9 mouse cellular contexts compared by ENCODE assay signal in the genomic region with DNA sequence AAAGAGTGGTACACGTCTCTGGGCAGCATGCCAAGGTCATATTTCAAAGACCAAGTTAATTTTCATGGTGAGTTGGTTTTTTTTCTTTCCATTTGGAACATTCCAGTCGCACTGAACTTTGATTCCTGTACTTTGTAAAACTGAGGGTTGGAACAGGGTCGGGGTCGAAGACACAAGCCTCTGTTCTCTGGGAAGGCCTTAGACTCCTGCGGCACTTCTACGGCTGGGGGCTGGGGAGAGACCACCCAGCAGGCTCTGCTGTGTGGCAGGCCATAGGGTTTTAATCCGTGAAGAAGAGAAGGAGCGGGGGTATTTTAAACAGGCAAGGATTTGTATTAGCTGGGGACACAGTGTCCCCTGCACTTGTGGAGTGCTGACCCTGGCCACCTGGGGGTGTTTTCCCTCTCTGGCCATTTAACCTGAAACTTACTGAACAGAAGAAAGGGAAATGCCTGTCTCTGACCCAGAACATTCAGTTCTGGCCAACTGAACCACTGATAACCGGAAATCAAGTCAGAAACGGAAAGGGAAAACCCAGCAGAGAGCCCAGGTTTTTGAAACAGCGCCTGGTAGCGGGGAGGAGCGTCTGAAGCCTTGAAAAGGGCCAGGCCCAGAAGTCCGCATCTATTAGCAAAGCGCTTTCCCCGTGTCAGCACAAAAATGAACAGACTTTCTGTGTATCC. TPM values are rescaled to one million over a fixed set of nuclear protein-coding genes. Genes with fewer than 3 reads are reported as not detected.
DNase-seq lines count a peak whose midpoint lies in the region; ATAC-seq lines count a peak whose summit lies in the region.
"Had no signal": no experiment of that assay in that cellular context is flagged by ENCODE, and none has a peak within 500 bp of the region (broad histone marks: within the 10 kb centered on the region; RNA-seq: fewer than 3 reads in every experiment).

No protein-coding gene starts in this region.

- ATAC-seq in heart, embryonic 13.5 days (ENCODE audit: extremely low read depth, insufficient number of reproducible peaks, low FRiP score, low TSS enrichment) = no peak

- 0 out of 2 replicates have a peak overlapping the region, but pooled peaks have one; percentile 24 for H3K27ac ChIP-seq in heart, embryonic 13.5 days (replicated peaks)
- H3K27ac ChIP-seq: gastrocnemius, adult 2 months had no signal

- no peaks in the 10 kb centered on the region for H3K36me3 ChIP-seq in heart, embryonic 13.5 days

- peaks cover 32% of the 10 kb centered on the region for H3K4me1 ChIP-seq in heart, embryonic 13.5 days

- no peaks in the 10 kb centered on the region for H3K9me3 ChIP-seq in heart, embryonic 13.5 days

- WGBS in heart, embryonic 13.5 days = 43% methylated on average over 16 of the region's 16 CpGs

- DNase-seq in heart, postnatal 25 days (ENCODE audit: low spot score) = no peak
- DNase-seq in adrenal gland, postnatal 14 days = peak; percentile 64
- peak; percentile 57 for DNase-seq in kidney, adult 11 months
- peak; percentile 39 for DNase-seq in lung, postnatal 10 days
- no peak for DNase-seq in urinary bladder, adult 2 months (ENCODE audit: low spot score)
- no peak for DNase-seq in spleen, adult 12 weeks (ENCODE audit: low spot score)
- DNase-seq in c-Kit-positive CD71-positive TER-119-positive erythroid progenitor cells, embryonic 14.5 days (ENCODE audit: low spot score) = no peak
- DNase-seq: gastrocnemius, adult 2 months had no signal

- H3K9ac ChIP-seq in heart, embryonic 13.5 days = no peak overlapping the region

- intact Hi-C loops in heart, postnatal 25 days (cut with DNase I) = no loop called here

- peaks cover 3% of the 10 kb centered on the region; the same call in 1 of the 2 replicates for H3K27me3 ChIP-seq in heart, embryonic 13.5 days (replicated peaks)

- H3K4me3 ChIP-seq in heart, embryonic 13.5 days = no peak overlapping the region
- H3K4me3 ChIP-seq: gastrocnemius, adult 2 months had no signal

- no peak overlapping the region for H3K4me2 ChIP-seq in heart, embryonic 13.5 days

RNA-seq across cellular contexts. Expression of a gene that starts 42.9 kb away (rescaled TPM):
- 57.3 and 65.3 TPM in 2 replicates for polyA plus RNA-seq in heart, embryonic 13.5 days (2015; fragmentation: Nextera tagmentation; extraction: Ambion mirVana)
- total RNA-seq in heart, postnatal 25 days (2021) = 1 to 10 TPM; 4.6 to 5.5 TPM
- 12.9 and 13.7 TPM in 2 replicates for total RNA-seq in adrenal gland, postnatal 14 days (2021)
- polyA plus RNA-seq in urinary bladder, adult 2 months (2012; rRNA removed) = 19.5 and 20.0 TPM in 2 replicates

Comparison
In these comparisons a context has a peak if more than half of its experiments do, and no peak if none do; other contexts are left out.
1. DNase-seq: peak in adrenal gland, postnatal 14 days (single experiment), kidney, adult 11 months (single experiment) and lung, postnatal 10 days (single experiment); none in heart, postnatal 25 days (single experiment), urinary bladder, adult 2 months (single experiment), spleen, adult 12 weeks (single experiment) and c-Kit-positive CD71-positive TER-119-positive erythroid progenitor cells, embryonic 14.5 days (single experiment).